Mouse (Mus musculus): Measurements from ENCODE around the gene Bod1l. TPM values are rescaled to one million over a fixed set of nuclear protein-coding genes. Genes with fewer than 3 reads are reported as not detected.

Gene Bod1l
- total RNA-seq, 4 experiments from 2014 or later: 18.0 to 18.6 (median 18.4) TPM

- no peak for DNase-seq (ENCODE audit: low spot score)
Observed at GRCm38 (mm10) chr5:41758671-41759639, 85.2 kb downstream of the Bod1l start.

DNA sequence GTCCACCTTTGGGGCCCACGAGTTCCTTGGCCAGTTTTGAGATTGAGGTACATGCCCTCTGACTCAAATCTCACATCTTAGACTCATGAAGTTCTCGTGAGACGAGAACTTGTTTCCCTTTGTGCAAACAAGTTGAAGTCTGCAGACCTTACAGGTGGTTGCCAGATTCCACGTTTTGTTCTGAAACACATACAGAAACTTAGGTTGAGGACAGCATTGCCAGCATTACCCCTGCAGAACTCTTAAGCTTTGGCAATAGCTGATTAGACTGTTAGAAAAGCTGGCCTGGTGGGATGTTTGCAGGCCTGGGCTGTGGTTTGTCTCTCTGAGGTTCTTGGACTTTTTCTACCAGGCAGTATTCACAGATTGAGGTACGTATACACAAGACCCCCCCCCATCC lies 86.8 kb downstream of the Bod1l start:
- no peak for DNase-seq (ENCODE audit: low spot score)

DNA sequence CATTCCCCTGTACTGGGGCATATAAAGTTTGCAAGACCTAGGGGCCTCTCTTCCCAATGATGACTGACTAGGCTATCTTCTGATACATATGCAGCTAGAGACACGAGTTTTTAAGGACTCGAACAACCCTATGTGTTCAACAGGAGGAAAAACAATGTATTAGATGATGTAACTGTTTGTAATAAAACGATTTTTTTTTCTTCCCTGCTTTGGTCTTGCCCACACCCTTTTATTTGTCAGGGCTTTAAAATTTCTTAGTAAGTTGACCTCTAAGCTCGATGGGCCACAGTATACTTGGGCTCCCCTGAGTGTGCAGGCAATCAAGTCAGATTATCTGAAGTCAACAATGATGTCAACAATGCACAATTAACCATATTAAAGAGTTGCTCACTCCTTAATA lies 87.7 kb downstream of the Bod1l start:
- DNase-seq (ENCODE audit: low spot score): no peak

- no peak for DNase-seq (ENCODE audit: low spot score)
Observed at GRCm38 (mm10) chr5:41755373-41755960, 88.6 kb downstream of the Bod1l start.

- no peak for DNase-seq (ENCODE audit: low spot score)
Observed at GRCm38 (mm10) chr5:41754836-41755235, 89.3 kb downstream of the Bod1l start.

- no peak for DNase-seq (ENCODE audit: low spot score)
Observed at GRCm38 (mm10) chr5:41754226-41754775, 89.8 kb downstream of the Bod1l start.

- DNase-seq (ENCODE audit: low spot score): no peak
Observed at GRCm38 (mm10) chr5:41752721-41753120, 91.4 kb downstream of the Bod1l start.

GRCm38 (mm10) chr5:41744898-41745780 lies 99.0 kb downstream of the Bod1l start:
- no peak for DNase-seq (ENCODE audit: low spot score)

- no peak for DNase-seq (ENCODE audit: low spot score)
Observed at GRCm38 (mm10) chr5:41744234-41744633, 99.9 kb downstream of the Bod1l start.

GRCm38 (mm10) chr5:41738817-41739216 lies 105.3 kb downstream of the Bod1l start:
- no peak for DNase-seq (ENCODE audit: low spot score)

Small RNA genes lying within 50 kb of the gene (microRNA-seq; reads per million reads assigned to microRNA genes)
- not detected for gene Mir6414

Other genes starting within 250 kb of the Bod1l start
- gene Rab28, start 136.2 kb downstream of the Bod1l start, total RNA-seq (2022): 100 to 1,000 TPM in 1 of 4 experiments, 10 to 100 TPM in 3; 95.5 to 106 (median 97.0) TPM
- gene Nkx3-2, start 79.8 kb downstream of the Bod1l start, total RNA-seq (2022): not detected
- under 1 TPM in 1 of 4 experiments, not detected in 3; 0.22 TPM for gene Gm16223, start 223.6 kb upstream of the Bod1l start, total RNA-seq (2022)